Mouse (Mus musculus) heart, postnatal 10 days (tissue): Measurements from ENCODE around the gene Gpat2. TPM values are rescaled to one million over a fixed set of nuclear protein-coding genes. Genes with fewer than 3 reads are reported as not detected.

Source experiments
- DNase-seq, 2 experiments: peaks; one replicate each; pipeline ENCODE4 v3.0.0; 2021
- intact Hi-C: fragments of 180-260 bp; cut with DNase I; formaldehyde crosslinking; loops from one replicate; pipeline ENCODE4 v1.15.1; 2025
- total RNA-seq, 2 experiments: library from RNA; stranded (reverse); gene quantifications; 2 replicates each; pipeline ENCODE4 v1.2.3; 2021

The Gpat2 gene
- total RNA-seq, 2 experiments from 2014 or later = not detected

- intact Hi-C loops = no loop called here
- no peak for DNase-seq
These were observed 10.6 kb downstream of the Gpat2 start for GRCm38 (mm10) chr2:127435554-127435953.

- intact Hi-C loops = no loop called here
These were observed 12.7 kb downstream of the Gpat2 start for GRCm38 (mm10) chr2:127437697-127438096.

GRCm38 (mm10) chr2:127444055-127444789, 19.2 kb downstream of the Gpat2 start, which contains the start of gene Fahd2a:
Gene Fahd2a (minus strand): TSS chr2:127444565.
- DNase-seq = peak; percentile 88 to 91
- intact Hi-C loops = no loop called here

More at GRCm38 (mm10) chr2:127437697-127438096, 12.7 kb downstream of the Gpat2 start:
- no peak for DNase-seq

GRCm38 (mm10) chr2:127446847-127447246, 21.8 kb downstream of the Gpat2 start:
- DNase-seq = no peak
- intact Hi-C loops = no loop called here

GRCm38 (mm10) chr2:127449691-127450090, 24.7 kb downstream of the Gpat2 start:
- intact Hi-C loops = no loop called here
- DNase-seq = no peak

GRCm38 (mm10) chr2:127451748-127452147, 26.7 kb downstream of the Gpat2 start:
- no peak for DNase-seq
- intact Hi-C loops = no loop called here

- intact Hi-C loops = no loop called here
- no peak for DNase-seq
These were observed 28.1 kb downstream of the Gpat2 start for GRCm38 (mm10) chr2:127453141-127453540.

GRCm38 (mm10) chr2:127453764-127454163, 28.8 kb downstream of the Gpat2 start:
- intact Hi-C loops = loop anchor here (1.0 kb wide), 1 partner anchor 91 kb away; no protein-coding TSS in a partner anchor
- peak; percentile 73 to 88 for DNase-seq

- no peak for DNase-seq
- intact Hi-C loops = no loop called here
These were observed 34.3 kb downstream of the Gpat2 start for GRCm38 (mm10) chr2:127459341-127459740.

GRCm38 (mm10) chr2:127461351-127461750, 36.4 kb downstream of the Gpat2 start:
- intact Hi-C loops = no loop called here
- no peak for DNase-seq

GRCm38 (mm10) chr2:127462314-127462713, 37.3 kb downstream of the Gpat2 start:
- intact Hi-C loops = loop anchor here (1.0 kb wide), 2 partner anchors 39 to 97 kb away; no protein-coding TSS in a partner anchor
- DNase-seq = peak; percentile 76 to 86

- no peak for DNase-seq
- intact Hi-C loops = no loop called here
These were observed 45.2 kb downstream of the Gpat2 start for GRCm38 (mm10) chr2:127470183-127470582.

- no peak for DNase-seq
- intact Hi-C loops = no loop called here
These were observed 45.7 kb downstream of the Gpat2 start for GRCm38 (mm10) chr2:127470661-127471060.

- intact Hi-C loops = no loop called here
- no peak for DNase-seq
These were observed 46.3 kb downstream of the Gpat2 start for GRCm38 (mm10) chr2:127471281-127471680.

GRCm38 (mm10) chr2:127472279-127472678, 47.3 kb downstream of the Gpat2 start:
- no peak for DNase-seq
- intact Hi-C loops = no loop called here

GRCm38 (mm10) chr2:127479210-127479609, 54.2 kb downstream of the Gpat2 start:
- no peak for DNase-seq
- intact Hi-C loops = no loop called here

GRCm38 (mm10) chr2:127479763-127480162, 54.8 kb downstream of the Gpat2 start:
- no peak for DNase-seq
- intact Hi-C loops = no loop called here

GRCm38 (mm10) chr2:127481841-127482532, 57.0 kb downstream of the Gpat2 start:
- intact Hi-C loops = no loop called here
- DNase-seq = peak; percentile 21 to 31

- DNase-seq = peak; percentile 83 to 86
- intact Hi-C loops = no loop called here
These were observed 57.5 kb downstream of the Gpat2 start for GRCm38 (mm10) chr2:127482533-127482911.

GRCm38 (mm10) chr2:127483001-127483400, 58.0 kb downstream of the Gpat2 start:
- DNase-seq = peak; percentile 27 to 29
- intact Hi-C loops = no loop called here

- intact Hi-C loops = no loop called here
- DNase-seq = peak; percentile 76 to 78
These were observed 59.6 kb downstream of the Gpat2 start for GRCm38 (mm10) chr2:127484476-127485170.
